Mouse (Mus musculus) erythroblast, embryonic 14.5 days (primary cell): ENCODE data around the gene 6430628N08Rik.

ENCODE experiments used
- GATA1 ChIP-seq: IDR thresholded peaks from 2 replicates; pipeline ENCODE4 v1.6.1; 2012; ENCODE audit warnings: low read length, inconsistent platforms, mixed read lengths
- TAL1 ChIP-seq: IDR thresholded peaks from 3 replicates; pipeline ENCODE4 v1.6.1; 2012; ENCODE audit warnings: low read length, inconsistent platforms, mixed read lengths

DNA sequence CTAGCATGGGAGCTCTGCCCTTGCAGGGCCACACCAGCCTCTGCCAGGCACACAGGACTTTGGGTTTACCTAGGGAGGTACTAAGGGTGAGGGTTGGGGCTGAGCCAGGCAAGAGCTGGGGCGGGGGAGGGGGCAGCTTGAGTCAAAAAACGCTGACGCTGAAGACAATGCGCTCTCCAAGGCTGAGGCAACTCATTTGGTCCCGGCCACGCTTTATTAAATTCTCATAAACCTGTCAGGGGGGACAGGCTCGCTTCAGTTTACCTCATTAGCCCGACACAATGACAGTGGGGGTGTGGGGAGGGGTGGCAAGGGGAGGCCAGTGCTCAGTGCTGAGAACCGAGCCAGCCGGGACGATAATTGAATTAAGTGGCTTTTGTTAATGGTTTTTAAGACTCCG lies 13.9 kb downstream of the 6430628N08Rik start:
- TF ChIP-seq GATA1: no peak
- TF ChIP-seq TAL1: no peak
